Mouse (Mus musculus): ENCODE results near the gene Tead4. TPM values are rescaled to one million over a fixed set of nuclear protein-coding genes. Genes with fewer than 3 reads are reported as not detected.

The Tead4 gene
- polyA plus RNA-seq, 1 experiment from 2014 or later: 3.3 TPM

DNA sequence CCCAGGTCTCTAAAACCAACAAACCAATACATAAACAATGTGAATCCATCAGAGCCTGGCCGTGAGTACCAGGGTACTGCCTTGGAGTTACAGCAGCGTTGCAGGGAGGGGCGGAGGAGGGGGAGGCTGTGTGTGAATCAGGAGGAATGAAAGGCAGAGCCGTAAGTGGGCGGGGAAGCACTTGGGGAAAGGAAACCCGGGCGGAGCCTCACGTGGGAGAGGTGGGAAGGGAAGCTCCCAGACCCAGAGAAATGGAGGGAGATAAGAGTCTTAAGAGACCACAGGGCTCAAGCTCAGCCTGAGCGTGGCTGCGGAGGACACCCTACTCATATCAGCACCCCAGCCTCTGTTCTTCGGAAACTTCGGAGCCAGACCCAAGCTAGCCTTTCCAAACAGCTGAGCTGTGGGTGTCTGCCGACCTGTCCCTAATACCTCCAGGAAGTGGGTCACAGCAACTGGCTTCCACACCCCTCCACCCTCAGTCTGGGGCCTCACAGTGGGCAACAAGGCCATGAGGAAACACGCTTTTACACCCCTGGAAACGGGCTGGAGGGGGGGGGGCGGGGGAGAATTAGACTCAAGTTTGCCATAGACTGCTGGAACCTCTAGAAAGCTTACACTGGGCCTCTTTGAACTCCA, 14.7 kb downstream of the Tead4 start:
- ATAC-seq (ENCODE audit: insufficient number of reproducible peaks, insufficient read depth, low FRiP score, low TSS enrichment, low read depth): peak; percentile 74; the same call in 1 of the 2 replicates
- Histone ChIP-seq H3K9me3 (no peaks in the 10 kb centered on the region), H3K4me2 (peak overlapping the region; percentile 57), H3K9ac (peak overlapping the region; percentile 32), H3K27me3 (no peaks in the 10 kb centered on the region), H3K27ac (0 out of 2 replicates have a peak overlapping the region, but pooled peaks have one; percentile 5), H3K4me1 (peaks cover 10% of the 10 kb centered on the region), H3K4me3 (peak overlapping the region; percentile 36), H3K36me3 (no peaks in the 10 kb centered on the region)
- WGBS: 9% methylated on average over 16 of the region's 16 CpGs

- Histone ChIP-seq H3K4me2 (no peak overlapping the region), H3K36me3 (no peaks in the 10 kb centered on the region), H3K4me1 (peaks cover 30% of the 10 kb centered on the region), H3K9ac (no peak overlapping the region), H3K27ac (no peak overlapping the region), H3K27me3 (no peaks in the 10 kb centered on the region), H3K9me3 (no peaks in the 10 kb centered on the region), H3K4me3 (no peak overlapping the region)
- WGBS: 30% methylated on average over 3 of the region's 3 CpGs
- ATAC-seq (ENCODE audit: insufficient number of reproducible peaks, insufficient read depth, low FRiP score, low TSS enrichment, low read depth): no peak
Observed at GRCm38 (mm10) chr6:128282126-128282525, 18.5 kb downstream of the Tead4 start.

- WGBS: 55% methylated on average over 14 of the region's 14 CpGs
- H3K9ac ChIP-seq: no peak overlapping the region
- no peaks in the 10 kb centered on the region for H3K36me3 ChIP-seq
- 0 out of 2 replicates have a peak overlapping the region, but pooled peaks have one; percentile 11 for H3K27ac ChIP-seq
- no peak for ATAC-seq (ENCODE audit: insufficient number of reproducible peaks, insufficient read depth, low FRiP score, low TSS enrichment, low read depth)
- H3K27me3 ChIP-seq: no peaks in the 10 kb centered on the region
- no peaks in the 10 kb centered on the region for H3K9me3 ChIP-seq
- no peak overlapping the region for H3K4me3 ChIP-seq
- H3K4me2 ChIP-seq: no peak overlapping the region
- H3K4me1 ChIP-seq: peaks cover 23% of the 10 kb centered on the region
Observed at GRCm38 (mm10) chr6:128280472-128281145, 20.0 kb downstream of the Tead4 start.

GRCm38 (mm10) chr6:128279608-128280007, 21.0 kb downstream of the Tead4 start:
- no peak for ATAC-seq (ENCODE audit: insufficient number of reproducible peaks, insufficient read depth, low FRiP score, low TSS enrichment, low read depth)
- Histone ChIP-seq H3K4me2 (no peak overlapping the region), H3K4me3 (no peak overlapping the region), H3K27me3 (no peaks in the 10 kb centered on the region), H3K27ac (no peak overlapping the region), H3K4me1 (peaks cover 21% of the 10 kb centered on the region), H3K9me3 (no peaks in the 10 kb centered on the region), H3K36me3 (no peaks in the 10 kb centered on the region), H3K9ac (no peak overlapping the region)
- WGBS: 30% methylated on average over 5 of the region's 5 CpGs

DNA sequence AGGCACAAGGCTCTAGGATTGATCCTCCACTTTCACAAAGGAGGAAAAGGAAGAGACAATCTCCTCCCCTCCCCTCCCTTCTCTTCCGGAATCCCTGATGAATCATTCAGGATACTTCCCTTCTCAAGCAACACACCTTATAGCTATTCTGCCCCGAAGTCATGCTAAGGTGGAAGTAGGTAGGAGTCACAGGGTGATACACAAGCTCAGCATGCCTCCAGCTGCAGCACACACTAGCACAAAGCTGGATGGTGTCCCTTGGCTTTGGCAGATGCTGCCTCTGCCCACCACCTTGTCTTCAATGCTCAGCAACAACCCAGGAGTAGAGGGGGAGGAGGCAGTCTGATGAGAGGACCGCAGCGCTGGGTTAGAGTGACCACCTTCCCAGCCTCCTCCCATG, 21.5 kb downstream of the Tead4 start:
- Histone ChIP-seq H3K9me3 (no peaks in the 10 kb centered on the region), H3K27ac (no peak overlapping the region), H3K9ac (no peak overlapping the region), H3K4me3 (no peak overlapping the region), H3K4me1 (peaks cover 21% of the 10 kb centered on the region), H3K4me2 (no peak overlapping the region), H3K27me3 (no peaks in the 10 kb centered on the region), H3K36me3 (no peaks in the 10 kb centered on the region)
- ATAC-seq (ENCODE audit: insufficient number of reproducible peaks, insufficient read depth, low FRiP score, low TSS enrichment, low read depth): no peak
- 69% methylated on average over 4 of the region's 4 CpGs for WGBS

GRCm38 (mm10) chr6:128277132-128278085, 23.2 kb downstream of the Tead4 start:
- no peaks in the 10 kb centered on the region for H3K36me3 ChIP-seq
- H3K27ac ChIP-seq: no peak overlapping the region
- H3K9ac ChIP-seq: no peak overlapping the region
- WGBS: 67% methylated on average over 11 of the region's 11 CpGs
- H3K4me1 ChIP-seq: peaks cover 21% of the 10 kb centered on the region
- H3K9me3 ChIP-seq: no peaks in the 10 kb centered on the region
- no peaks in the 10 kb centered on the region for H3K27me3 ChIP-seq
- no peak overlapping the region for H3K4me2 ChIP-seq
- ATAC-seq (ENCODE audit: insufficient number of reproducible peaks, insufficient read depth, low FRiP score, low TSS enrichment, low read depth): no peak
- H3K4me3 ChIP-seq: no peak overlapping the region

DNA sequence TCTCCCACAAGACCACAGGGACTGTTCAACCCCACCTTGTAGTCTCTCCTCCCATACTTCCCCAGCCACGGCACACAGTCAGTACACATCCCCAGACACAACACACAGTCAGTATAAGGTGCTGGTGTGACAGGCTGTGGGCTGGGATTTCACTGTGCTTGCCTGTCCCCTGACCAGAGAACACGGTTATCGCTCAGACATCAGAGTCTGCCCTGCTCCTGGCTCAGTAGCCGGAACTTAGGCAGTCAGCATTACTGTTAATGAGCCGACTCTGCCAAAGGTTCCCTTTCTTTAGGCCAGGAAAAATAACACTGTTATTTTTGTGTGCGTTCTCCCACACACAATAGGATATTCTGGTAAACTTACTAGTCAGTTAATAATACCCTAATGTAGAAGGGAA, 24.3 kb downstream of the Tead4 start:
- Histone ChIP-seq H3K4me2 (no peak overlapping the region), H3K9me3 (no peaks in the 10 kb centered on the region), H3K36me3 (no peaks in the 10 kb centered on the region), H3K4me1 (peaks cover 21% of the 10 kb centered on the region), H3K9ac (no peak overlapping the region), H3K27ac (no peak overlapping the region), H3K4me3 (no peak overlapping the region), H3K27me3 (no peaks in the 10 kb centered on the region)
- ATAC-seq (ENCODE audit: insufficient number of reproducible peaks, insufficient read depth, low FRiP score, low TSS enrichment, low read depth): no peak
- WGBS: 90% methylated on average over 6 of the region's 6 CpGs

DNA sequence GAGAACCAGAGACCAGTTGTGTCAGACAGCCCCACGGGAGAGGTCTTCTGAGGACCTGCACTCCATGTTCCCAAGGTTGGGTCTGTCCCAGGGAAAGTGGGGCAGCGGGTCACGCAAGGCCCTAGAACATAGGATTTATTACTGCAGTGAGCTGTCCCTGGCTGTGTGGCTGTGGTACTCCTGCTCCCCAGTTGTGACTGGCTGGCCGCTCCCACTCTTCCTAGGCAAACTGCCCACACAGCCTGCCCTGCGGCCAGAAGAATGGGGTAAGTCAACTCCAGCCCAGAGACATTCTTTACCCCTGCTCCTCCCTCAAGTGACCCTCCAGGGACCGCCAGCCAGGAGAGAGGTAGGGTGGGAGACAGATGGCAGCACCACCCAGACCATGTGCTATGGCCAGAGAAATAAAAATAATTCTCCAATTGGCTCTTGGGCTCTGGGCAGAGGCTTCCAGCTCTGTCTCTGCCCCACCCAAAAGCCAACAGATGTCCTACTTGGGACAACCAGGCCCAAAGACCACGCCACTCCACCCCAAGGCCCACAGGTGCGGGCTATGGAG, 25.0 kb downstream of the Tead4 start:
- Histone ChIP-seq H3K4me3 (no peak overlapping the region), H3K4me1 (peaks cover 17% of the 10 kb centered on the region), H3K36me3 (no peaks in the 10 kb centered on the region), H3K9ac (no peak overlapping the region), H3K9me3 (no peaks in the 10 kb centered on the region), H3K27ac (no peak overlapping the region), H3K27me3 (no peaks in the 10 kb centered on the region), H3K4me2 (no peak overlapping the region)
- 89% methylated on average over 8 of the region's 8 CpGs for WGBS
- ATAC-seq (ENCODE audit: insufficient number of reproducible peaks, insufficient read depth, low FRiP score, low TSS enrichment, low read depth): no peak

DNA sequence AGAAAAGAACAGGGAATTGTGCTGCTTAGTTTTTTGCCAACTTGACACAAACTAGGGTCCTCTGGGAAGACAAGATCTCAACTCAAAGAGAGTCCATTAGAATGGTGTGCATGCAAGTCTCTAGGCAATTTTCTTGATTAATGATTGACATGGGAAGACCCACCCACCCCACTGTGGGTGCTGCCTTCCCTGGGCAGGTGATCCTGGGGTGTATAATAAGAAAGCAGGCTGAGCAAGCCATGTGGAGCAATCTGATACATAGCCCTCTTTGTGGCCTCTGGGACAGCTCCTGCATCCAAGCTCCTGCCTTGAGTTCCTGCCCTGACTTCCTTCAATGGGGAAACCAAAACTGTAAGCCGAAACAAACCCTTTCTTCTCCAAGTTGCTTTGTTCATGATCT, 27.1 kb downstream of the Tead4 start:
- Histone ChIP-seq H3K27ac (no peak overlapping the region), H3K36me3 (no peaks in the 10 kb centered on the region), H3K4me1 (peaks cover 4% of the 10 kb centered on the region; the same call in 1 of the 2 replicates), H3K27me3 (no peaks in the 10 kb centered on the region), H3K4me2 (no peak overlapping the region), H3K9ac (no peak overlapping the region), H3K9me3 (no peaks in the 10 kb centered on the region), H3K4me3 (no peak overlapping the region)
- WGBS: 73% methylated on average over 1 of the region's 1 CpGs
- no peak for ATAC-seq (ENCODE audit: insufficient number of reproducible peaks, insufficient read depth, low FRiP score, low TSS enrichment, low read depth)

DNA sequence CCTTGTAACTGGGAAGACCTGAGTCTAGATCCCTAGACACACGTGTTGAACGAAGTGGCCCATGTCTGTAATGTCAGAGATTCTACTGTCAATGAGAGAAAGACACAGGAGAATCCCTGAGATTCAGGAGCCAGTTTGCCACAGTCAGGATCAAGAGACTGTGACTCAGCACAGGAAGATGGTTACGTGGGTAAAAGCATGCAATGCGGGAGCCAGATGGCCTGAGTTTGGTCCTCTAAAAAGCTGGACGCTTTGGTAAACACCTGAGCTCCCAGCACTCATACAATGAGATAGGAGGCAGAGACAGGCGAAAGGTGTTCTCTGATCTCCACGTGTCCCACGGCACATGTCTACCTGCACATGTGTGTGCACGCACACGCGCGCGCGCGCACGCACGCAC, 27.9 kb downstream of the Tead4 start:
- H3K27ac ChIP-seq: no peak overlapping the region
- peaks cover 4% of the 10 kb centered on the region; the same call in 1 of the 2 replicates for H3K4me1 ChIP-seq
- no peak for ATAC-seq (ENCODE audit: insufficient number of reproducible peaks, insufficient read depth, low FRiP score, low TSS enrichment, low read depth)
- H3K27me3 ChIP-seq: no peaks in the 10 kb centered on the region
- H3K4me2 ChIP-seq: no peak overlapping the region
- no peaks in the 10 kb centered on the region for H3K36me3 ChIP-seq
- WGBS: 94% methylated on average over 17 of the region's 17 CpGs
- H3K9me3 ChIP-seq: no peaks in the 10 kb centered on the region
- H3K9ac ChIP-seq: no peak overlapping the region
- H3K4me3 ChIP-seq: no peak overlapping the region

DNA sequence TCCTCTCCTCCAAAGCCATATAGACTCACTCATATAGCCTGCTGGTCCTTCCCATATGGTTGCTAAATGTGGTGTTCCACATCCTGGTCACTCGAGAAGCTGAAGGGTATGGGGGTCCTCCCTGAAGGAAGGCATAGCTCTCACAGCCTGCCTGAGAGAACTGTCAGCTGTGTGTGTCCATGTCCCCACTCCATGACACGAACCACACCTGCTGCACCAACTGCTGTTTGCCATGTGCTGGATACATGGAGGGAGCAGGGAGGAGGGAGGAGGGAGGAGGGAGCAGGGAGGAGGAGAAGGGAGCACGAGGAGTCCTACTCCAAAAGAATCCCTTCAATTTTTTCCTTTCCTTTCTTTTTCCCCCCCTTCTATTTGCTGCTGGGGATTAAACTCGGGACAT, 30.8 kb downstream of the Tead4 start:
- Histone ChIP-seq H3K4me1 (no peaks in the 10 kb centered on the region), H3K36me3 (no peaks in the 10 kb centered on the region), H3K27me3 (no peaks in the 10 kb centered on the region), H3K9me3 (no peaks in the 10 kb centered on the region), H3K4me3 (no peak overlapping the region), H3K9ac (no peak overlapping the region), H3K27ac (no peak overlapping the region), H3K4me2 (no peak overlapping the region)
- no peak for ATAC-seq (ENCODE audit: insufficient number of reproducible peaks, insufficient read depth, low FRiP score, low TSS enrichment, low read depth)
- WGBS: 70% methylated on average over 4 of the region's 4 CpGs
